Mouse (Mus musculus): ENCODE measurements at regions not wholly inside any gene's neighbourhood (a gene's known extent, or its start where the extent isn't known, plus 50 kb on each side); places are given as distances from the start of the nearest gene placed in this dataset.

DNA sequence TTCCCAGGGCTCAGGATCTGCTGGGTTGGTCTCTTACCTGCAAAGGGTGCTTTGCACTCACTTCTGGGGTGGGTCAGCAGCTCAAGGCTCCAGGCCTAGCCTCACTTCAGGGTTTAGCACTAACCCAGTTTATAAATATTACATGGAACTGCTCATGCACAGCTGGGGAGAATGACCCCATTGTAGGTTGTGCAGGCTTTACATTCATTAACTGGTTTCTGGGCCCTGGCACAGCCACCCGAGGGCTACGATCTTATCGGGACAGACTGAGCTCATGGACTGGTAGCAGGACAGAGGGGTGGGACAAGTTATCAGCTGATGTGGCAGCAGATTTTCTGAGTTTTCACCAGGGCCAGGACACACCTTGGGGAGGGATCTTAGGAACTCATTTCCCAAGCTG is 59.4 kb upstream of the Shh start:
- DNase-seq = no peak

DNA sequence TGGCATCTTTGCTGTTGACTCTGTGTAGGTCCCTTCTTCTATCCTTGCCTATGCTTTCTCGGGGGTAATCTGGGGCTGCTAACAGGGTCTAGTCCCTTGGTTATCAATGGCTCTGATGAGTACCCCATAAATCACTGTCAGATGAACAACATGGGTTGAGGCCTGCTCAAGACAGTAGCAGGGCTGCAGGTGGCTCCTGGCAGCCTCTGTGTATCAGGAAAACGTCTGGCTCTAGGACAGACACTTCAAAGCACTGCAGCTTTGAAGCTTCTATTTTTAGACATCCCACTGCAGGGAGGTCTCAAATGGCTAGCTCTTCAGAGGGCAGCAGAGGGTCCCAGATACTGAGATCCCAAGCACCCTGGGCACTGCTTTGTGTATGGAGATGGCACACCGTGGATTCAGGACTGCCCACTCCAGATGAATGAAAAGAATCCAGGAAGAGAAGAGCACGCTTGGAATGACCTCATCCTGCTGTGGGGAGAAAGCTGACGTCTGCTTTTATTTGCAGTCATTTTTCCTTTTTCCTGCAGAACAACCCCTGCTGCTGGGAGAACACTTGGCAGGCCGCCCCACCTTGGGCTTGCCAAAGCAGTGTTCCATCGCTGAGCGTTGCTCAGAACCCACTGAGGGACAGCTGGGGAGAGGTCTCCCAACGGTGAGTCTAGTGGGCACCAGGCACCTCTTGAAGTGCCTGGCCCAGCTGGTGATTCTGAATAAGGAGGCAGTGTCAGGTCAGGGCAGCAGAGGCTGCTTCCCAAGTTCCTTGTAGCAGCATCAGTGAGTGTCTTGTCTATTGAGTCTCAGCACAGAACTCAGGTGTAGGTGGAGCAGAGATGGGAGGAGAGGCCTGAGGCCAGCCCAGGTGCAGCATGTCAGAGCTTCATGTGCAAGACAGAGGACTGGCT is 54.0 kb upstream of the Shh start:
- peak; percentile 83 for DNase-seq

DNA sequence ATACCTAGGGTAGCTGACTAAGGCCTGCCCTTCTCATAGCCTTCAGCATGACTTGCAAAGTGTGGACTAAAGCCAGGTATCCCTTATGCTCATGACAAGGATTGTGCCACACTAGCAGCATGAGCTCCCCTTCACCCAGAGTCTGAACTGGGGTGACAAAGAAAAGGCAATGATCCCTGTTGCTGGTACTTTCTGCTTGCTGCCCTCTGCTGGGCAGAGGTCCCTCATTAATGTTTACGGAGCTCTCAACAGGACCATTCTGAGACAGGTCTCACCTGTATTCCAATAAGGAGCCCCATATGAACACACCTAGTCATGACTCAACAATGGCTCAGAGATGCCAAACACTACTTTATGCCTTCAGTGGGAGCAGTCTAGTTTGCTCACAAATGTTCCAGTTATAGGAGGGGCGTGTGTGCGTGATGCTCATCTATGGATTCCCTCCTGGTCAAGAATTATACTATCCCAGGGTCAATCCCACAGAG is 52.0 kb upstream of the Shh start:
- no peak for DNase-seq
